Mouse (Mus musculus) stomach, postnatal 0 days (tissue): ENCODE data around the gene Phka2.

Experiments used
- CTCF ChIP-seq: IDR thresholded peaks from 2 replicates; pipeline ENCODE4 v1.5.1; 2016; ENCODE audit warnings: antibody characterized with exemption, low read depth, mild to moderate bottlenecking, moderate library complexity
- EP300 ChIP-seq: optimal IDR thresholded peaks from 2 replicates; pipeline ENCODE3; 2016; ENCODE audit warnings: antibody characterized with exemption

GRCm38 (mm10) chrX:160455686-160456085 is 46.3 kb upstream of the Phka2 start:
- TF ChIP-seq CTCF (peak; percentile 64), EP300 (no peak)
